ENCODE assay signal across 16 mouse cellular contexts in the genomic region with DNA sequence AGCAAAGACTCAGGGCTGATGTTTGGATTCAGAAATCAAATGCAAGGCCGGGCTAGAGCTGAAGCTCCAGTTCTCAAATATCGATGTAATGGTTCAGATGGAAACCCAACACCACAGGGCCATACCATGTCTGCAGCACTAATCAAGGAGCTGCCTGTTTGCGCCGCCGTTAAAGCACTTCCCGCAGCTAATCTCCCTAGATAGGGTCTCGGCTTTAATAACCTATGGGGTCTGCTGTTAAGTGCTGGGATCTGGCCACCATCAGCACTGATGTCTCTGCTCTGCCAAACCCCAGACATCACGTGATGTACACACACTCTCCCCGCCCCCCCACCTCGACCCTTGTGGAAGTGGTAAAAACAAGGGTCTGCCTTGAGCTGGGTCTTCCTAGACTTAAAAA.
DNase-seq lines count a peak whose midpoint lies in the region; ATAC-seq lines count a peak whose summit lies in the region.
"Had no signal": no experiment of that assay in that cellular context is flagged by ENCODE, and none has a peak within 500 bp of the region (broad histone marks: within the 10 kb centered on the region; RNA-seq: fewer than 3 reads in every experiment).

No protein-coding gene starts in this region.

- no peaks in the 10 kb centered on the region for H3K9me3 ChIP-seq in heart, embryonic 10.5 days
- no peaks in the 10 kb centered on the region for H3K9me3 ChIP-seq in hindbrain, embryonic 12.5 days (replicated peaks)
- no peaks in the 10 kb centered on the region for H3K9me3 ChIP-seq in hindbrain, embryonic 14.5 days (ENCODE audit: control insufficient read depth, low read length)
- no peaks in the 10 kb centered on the region for H3K9me3 ChIP-seq in embryonic facial prominence, embryonic 11.5 days (replicated peaks; ENCODE audit: control insufficient read depth, low read length)
- no peaks in the 10 kb centered on the region for H3K9me3 ChIP-seq in limb, embryonic 13.5 days
- no peaks in the 10 kb centered on the region for H3K9me3 ChIP-seq in forebrain, embryonic 14.5 days (replicated peaks; ENCODE audit: control insufficient read depth, low read length)
- H3K9me3 ChIP-seq: forebrain, embryonic 12.5 days; intestine, embryonic 15.5 days; liver, embryonic 13.5 days had no signal

- intact Hi-C loops in heart, postnatal 36 days (cut with DNase I): no loop called here

- H3K27me3 ChIP-seq in heart, embryonic 10.5 days (ENCODE audit: insufficient read depth, poor library complexity, severe bottlenecking): 0 out of 2 replicates have a peak, but pooled peaks cover 2% of the 10 kb centered on the region
- no peaks in the 10 kb centered on the region for H3K27me3 ChIP-seq in hindbrain, embryonic 12.5 days
- H3K27me3 ChIP-seq in hindbrain, embryonic 14.5 days (ENCODE audit: control insufficient read depth, insufficient read depth, low read length): no peaks in the 10 kb centered on the region
- H3K27me3 ChIP-seq in embryonic facial prominence, embryonic 11.5 days (ENCODE audit: control insufficient read depth, insufficient read depth, low read length): no peaks in the 10 kb centered on the region
- no peaks in the 10 kb centered on the region for H3K27me3 ChIP-seq in limb, embryonic 13.5 days
- no peaks in the 10 kb centered on the region for H3K27me3 ChIP-seq in forebrain, embryonic 14.5 days (replicated peaks; ENCODE audit: control insufficient read depth, insufficient read depth, low read length)
- H3K27me3 ChIP-seq: CH12.LX; forebrain, embryonic 12.5 days; intestine, embryonic 15.5 days; liver, embryonic 13.5 days had no signal

- no peaks in the 10 kb centered on the region for H3K36me3 ChIP-seq in heart, embryonic 10.5 days
- no peaks in the 10 kb centered on the region for H3K36me3 ChIP-seq in hindbrain, embryonic 12.5 days
- no peaks in the 10 kb centered on the region for H3K36me3 ChIP-seq in hindbrain, embryonic 14.5 days (replicated peaks; ENCODE audit: control insufficient read depth, insufficient read depth)
- no peaks in the 10 kb centered on the region for H3K36me3 ChIP-seq in embryonic facial prominence, embryonic 11.5 days (replicated peaks; ENCODE audit: control insufficient read depth, insufficient read depth, low read depth, low read length)
- H3K36me3 ChIP-seq in limb, embryonic 13.5 days: no peaks in the 10 kb centered on the region
- H3K36me3 ChIP-seq in forebrain, embryonic 14.5 days (ENCODE audit: control insufficient read depth, insufficient read depth, low read length): no peaks in the 10 kb centered on the region
- H3K36me3 ChIP-seq: forebrain, embryonic 12.5 days; intestine, embryonic 15.5 days; liver, embryonic 13.5 days had no signal

- H3K4me3 ChIP-seq in heart, embryonic 10.5 days: peak overlapping the region; percentile 15; the same call in 1 of the 2 replicates
- no peak overlapping the region for H3K4me3 ChIP-seq in hindbrain, embryonic 12.5 days
- no peak overlapping the region for H3K4me3 ChIP-seq in hindbrain, embryonic 14.5 days (replicated peaks; ENCODE audit: low read length)
- H3K4me3 ChIP-seq in embryonic facial prominence, embryonic 11.5 days (ENCODE audit: low read depth, low read length): no peak overlapping the region
- peak overlapping the region; percentile 11; the same call in 1 of the 2 replicates for H3K4me3 ChIP-seq in limb, embryonic 13.5 days
- H3K4me3 ChIP-seq in forebrain, embryonic 14.5 days (ENCODE audit: low read depth, low read length): no peak overlapping the region
- H3K4me3 ChIP-seq: forebrain, embryonic 12.5 days; intestine, embryonic 15.5 days; liver, embryonic 13.5 days had no signal

- no peak overlapping the region for H3K4me2 ChIP-seq in hindbrain, embryonic 12.5 days (replicated peaks)
- no peak overlapping the region for H3K4me2 ChIP-seq in hindbrain, embryonic 14.5 days (replicated peaks)
- H3K4me2 ChIP-seq in embryonic facial prominence, embryonic 11.5 days (ENCODE audit: low read depth, low read length): peak overlapping the region; percentile 8
- peak overlapping the region; percentile 44 for H3K4me2 ChIP-seq in limb, embryonic 13.5 days (replicated peaks)
- no peak overlapping the region for H3K4me2 ChIP-seq in forebrain, embryonic 14.5 days (ENCODE audit: low read length)
- H3K4me2 ChIP-seq: forebrain, embryonic 12.5 days; intestine, embryonic 15.5 days; liver, embryonic 13.5 days had no signal

- 14% methylated on average over 10 of the region's 10 CpGs for WGBS in heart, embryonic 10.5 days
- WGBS in hindbrain, embryonic 12.5 days: 63% methylated on average over 10 of the region's 10 CpGs
- WGBS in hindbrain, embryonic 14.5 days: 82% methylated on average over 10 of the region's 10 CpGs
- WGBS in embryonic facial prominence, embryonic 11.5 days: 22% methylated on average over 10 of the region's 10 CpGs
- 10% methylated on average over 10 of the region's 10 CpGs for WGBS in limb, embryonic 13.5 days
- WGBS in forebrain, embryonic 14.5 days: 66% methylated on average over 10 of the region's 10 CpGs

- H3K4me1 ChIP-seq in heart, embryonic 10.5 days: peaks cover 26% of the 10 kb centered on the region
- H3K4me1 ChIP-seq in hindbrain, embryonic 12.5 days: peaks cover 10% of the 10 kb centered on the region; the same call in 1 of the 2 replicates
- H3K4me1 ChIP-seq in hindbrain, embryonic 14.5 days (replicated peaks; ENCODE audit: control insufficient read depth, insufficient read depth, low read length): 0 out of 2 replicates have a peak, but pooled peaks cover 3% of the 10 kb centered on the region
- no peaks in the 10 kb centered on the region; the same call in 1 of the 2 replicates for H3K4me1 ChIP-seq in embryonic facial prominence, embryonic 11.5 days (ENCODE audit: control insufficient read depth, insufficient read depth, low read length)
- H3K4me1 ChIP-seq in limb, embryonic 13.5 days: peaks cover 25% of the 10 kb centered on the region
- no peaks in the 10 kb centered on the region for H3K4me1 ChIP-seq in forebrain, embryonic 14.5 days (ENCODE audit: control insufficient read depth, insufficient read depth, low read length)
- H3K4me1 ChIP-seq: forebrain, embryonic 12.5 days; intestine, embryonic 15.5 days; liver, embryonic 13.5 days had no signal

- no peak overlapping the region for H3K27ac ChIP-seq in heart, embryonic 10.5 days
- H3K27ac ChIP-seq in hindbrain, embryonic 12.5 days: no peak overlapping the region; the same call in 1 of the 2 replicates
- H3K27ac ChIP-seq in hindbrain, embryonic 14.5 days: no peak overlapping the region
- H3K27ac ChIP-seq in embryonic facial prominence, embryonic 11.5 days (replicated peaks; ENCODE audit: low read depth, low read length): peak overlapping the region; percentile 38
- peak overlapping the region; percentile 12; the same call in 1 of the 2 replicates for H3K27ac ChIP-seq in limb, embryonic 13.5 days
- H3K27ac ChIP-seq in forebrain, embryonic 14.5 days (ENCODE audit: low read depth, low read length): no peak overlapping the region
- H3K27ac ChIP-seq: forebrain, embryonic 12.5 days; intestine, embryonic 15.5 days; liver, embryonic 13.5 days had no signal

- DNase-seq in heart, embryonic 10.5 days (ENCODE audit: low spot score): peak; percentile 77
- no peak for DNase-seq in heart, postnatal 36 days
- no peak for DNase-seq in hindbrain, embryonic 14.5 days (ENCODE audit: low spot score)
- DNase-seq in embryonic facial prominence, embryonic 11.5 days (ENCODE audit: low spot score): peak; percentile 76
- DNase-seq in forebrain, embryonic 14.5 days (ENCODE audit: low spot score): no peak
- DNase-seq: adrenal gland, postnatal 14 days; cerebellum, adult 2 months; kidney, postnatal 10 days; liver, embryonic 13.5 days; thymus, adult 18-20 months had no signal

- ATAC-seq in hindbrain, embryonic 12.5 days (ENCODE audit: low FRiP score): 0 out of 2 replicates have a peak, but pooled peaks have one; percentile 26
- no peak for ATAC-seq in hindbrain, embryonic 14.5 days (ENCODE audit: low FRiP score)
- peak; percentile 88 for ATAC-seq in embryonic facial prominence, embryonic 11.5 days (replicated peaks; ENCODE audit: insufficient number of reproducible peaks, low FRiP score, low TSS enrichment, low read depth)
- ATAC-seq in limb, embryonic 13.5 days (ENCODE audit: low FRiP score, low read depth): peak; percentile 64; the same call in 1 of the 2 replicates
- ATAC-seq in forebrain, embryonic 14.5 days: no peak
- no peak for ATAC-seq in erythroblast, adult 5-6 weeks (replicated peaks; ENCODE audit: low FRiP score, poor library complexity, severe bottlenecking)
- ATAC-seq: intestine, embryonic 15.5 days had no signal

- no peak overlapping the region for H3K9ac ChIP-seq in hindbrain, embryonic 12.5 days
- no peak overlapping the region for H3K9ac ChIP-seq in hindbrain, embryonic 14.5 days
- H3K9ac ChIP-seq in embryonic facial prominence, embryonic 11.5 days (replicated peaks; ENCODE audit: low read length): no peak overlapping the region
- no peak overlapping the region for H3K9ac ChIP-seq in limb, embryonic 13.5 days
- no peak overlapping the region for H3K9ac ChIP-seq in forebrain, embryonic 14.5 days (ENCODE audit: low read length)
- H3K9ac ChIP-seq: forebrain, embryonic 12.5 days; intestine, embryonic 15.5 days; liver, embryonic 13.5 days had no signal

Comparison
In these comparisons a context has a peak if more than half of its experiments do, and no peak if none do; other contexts are left out.
1. DNase-seq: peak in heart, embryonic 10.5 days (single experiment) and embryonic facial prominence, embryonic 11.5 days (single experiment); none in heart, postnatal 36 days (0 of 2), hindbrain, embryonic 14.5 days (single experiment) and forebrain, embryonic 14.5 days (single experiment).
2. ATAC-seq: peak in hindbrain, embryonic 12.5 days (single experiment), embryonic facial prominence, embryonic 11.5 days (single experiment) and limb, embryonic 13.5 days (single experiment); none in hindbrain, embryonic 14.5 days (single experiment), forebrain, embryonic 14.5 days (single experiment) and erythroblast, adult 5-6 weeks (single experiment).
3. H3K27ac ChIP-seq: peak in embryonic facial prominence, embryonic 11.5 days (single experiment) and limb, embryonic 13.5 days (single experiment); none in heart, embryonic 10.5 days (single experiment), hindbrain, embryonic 12.5 days (single experiment), hindbrain, embryonic 14.5 days (single experiment) and forebrain, embryonic 14.5 days (single experiment).
4. H3K4me3 ChIP-seq: peak in heart, embryonic 10.5 days (single experiment) and limb, embryonic 13.5 days (single experiment); none in hindbrain, embryonic 12.5 days (single experiment), hindbrain, embryonic 14.5 days (single experiment), embryonic facial prominence, embryonic 11.5 days (single experiment) and forebrain, embryonic 14.5 days (single experiment).
5. H3K4me2 ChIP-seq: peak in embryonic facial prominence, embryonic 11.5 days (single experiment) and limb, embryonic 13.5 days (single experiment); none in hindbrain, embryonic 12.5 days (single experiment), hindbrain, embryonic 14.5 days (single experiment) and forebrain, embryonic 14.5 days (single experiment).